Mouse (Mus musculus) ovary, postnatal 14 days (tissue): ENCODE data around the gene Mllt1.
"Not testable (repeated sequence)": the region's sequence is repeated elsewhere in the genome, so short reads cannot be mapped to it uniquely, and the experiment has no call there.

Experiments used
- DNase-seq: peaks from one replicate; pipeline ENCODE4 v3.0.0; 2022; ENCODE audit warnings: low spot score

The Mllt1 gene

DNA sequence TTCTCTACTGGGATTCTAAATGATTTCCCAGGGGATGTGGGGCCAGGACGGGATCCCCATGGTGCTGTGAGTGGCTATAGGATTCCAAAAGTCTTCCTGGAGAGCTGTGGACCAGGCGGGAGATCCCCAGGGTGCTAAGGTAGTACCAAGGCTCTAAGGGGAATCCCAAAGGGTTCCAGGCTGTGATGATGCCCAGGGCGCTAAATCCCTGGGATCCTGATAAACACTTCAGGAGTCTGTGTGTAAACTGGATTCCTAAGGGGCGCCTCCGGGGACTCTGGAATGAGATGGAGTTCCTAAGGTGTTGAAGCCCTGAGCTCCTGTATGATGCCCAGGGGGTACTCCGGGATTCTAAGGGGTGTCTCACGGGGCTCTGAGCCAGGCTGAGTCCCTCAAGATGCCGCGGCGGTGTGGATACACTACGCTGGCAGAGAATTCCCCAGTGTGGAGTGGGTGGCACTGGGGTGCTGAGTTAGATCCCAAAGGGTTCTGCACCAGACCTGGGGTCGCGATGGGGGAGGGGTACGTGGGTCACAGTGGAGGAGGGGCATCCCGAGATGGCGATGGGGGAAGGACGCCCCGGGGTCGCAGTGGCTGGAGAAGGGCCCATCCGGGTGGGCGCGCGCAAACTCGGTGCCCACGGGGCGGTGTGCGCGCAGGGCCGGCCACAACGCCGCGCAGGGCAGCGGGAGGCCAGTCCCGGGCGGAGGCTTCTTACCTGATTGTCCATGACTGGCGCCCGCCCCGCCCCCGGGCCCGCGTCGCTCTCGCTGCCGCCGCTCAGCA is 477 bp downstream of the Mllt1 start:
- DNase-seq, result no peak

DNA sequence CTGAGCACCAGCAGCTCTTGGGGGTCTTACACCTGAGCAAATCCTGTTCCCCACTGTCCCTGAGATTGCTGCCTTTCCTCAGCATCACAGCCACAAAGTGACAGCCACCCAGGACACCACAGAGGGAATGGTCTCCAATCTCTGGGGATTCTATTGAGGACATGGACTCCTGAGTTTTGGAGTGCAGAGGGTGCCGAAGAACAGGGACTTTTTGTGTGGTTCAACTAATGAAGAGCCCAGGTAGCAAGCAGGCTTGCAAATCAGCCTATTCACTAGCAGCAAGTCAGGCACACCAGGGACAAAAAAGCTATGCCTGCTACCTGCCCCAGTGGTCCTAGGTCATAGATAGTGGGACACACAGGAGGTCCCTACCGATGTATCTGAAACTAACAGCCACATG is 1.8 kb downstream of the Mllt1 start:
- no peak for DNase-seq

DNA sequence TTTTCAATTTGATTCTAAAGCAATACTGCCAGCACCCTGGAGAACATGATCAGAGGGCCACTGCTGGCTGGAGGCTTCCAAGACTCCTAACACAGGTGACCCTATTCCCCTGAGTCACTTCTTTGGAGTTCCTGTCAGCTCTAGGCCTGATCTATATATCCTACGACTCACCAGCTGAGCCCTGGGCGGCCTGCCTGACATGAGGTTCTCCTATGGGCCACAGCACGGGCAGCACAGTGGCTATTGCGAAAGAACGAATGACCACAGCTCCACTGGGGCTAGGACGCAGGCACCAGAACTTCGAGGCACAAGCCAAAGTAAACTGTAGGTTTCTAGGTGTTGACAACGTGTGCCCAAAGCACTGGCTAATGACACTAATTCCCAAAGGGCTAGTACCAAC is 5.2 kb downstream of the Mllt1 start:
- no peak for DNase-seq

DNA sequence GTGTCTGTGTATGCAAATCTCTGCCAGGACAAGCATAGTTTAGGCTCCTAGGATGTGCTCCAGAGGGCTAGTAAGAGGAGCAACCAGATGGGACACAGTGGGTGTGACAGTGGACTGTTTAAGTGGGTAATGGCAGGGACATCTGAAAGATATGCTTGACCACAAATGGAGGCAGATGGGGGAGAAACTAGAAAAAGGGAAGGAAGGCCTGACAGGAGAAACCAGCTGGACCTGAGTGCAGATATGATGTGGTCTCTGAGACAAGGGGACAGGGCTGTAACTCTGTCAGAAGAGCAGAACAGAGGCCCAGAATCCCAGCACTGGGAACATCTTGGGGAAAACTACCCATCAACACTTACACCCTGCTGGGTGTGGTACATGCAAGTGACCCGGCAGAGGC is 5.7 kb downstream of the Mllt1 start:
- no peak for DNase-seq

DNA sequence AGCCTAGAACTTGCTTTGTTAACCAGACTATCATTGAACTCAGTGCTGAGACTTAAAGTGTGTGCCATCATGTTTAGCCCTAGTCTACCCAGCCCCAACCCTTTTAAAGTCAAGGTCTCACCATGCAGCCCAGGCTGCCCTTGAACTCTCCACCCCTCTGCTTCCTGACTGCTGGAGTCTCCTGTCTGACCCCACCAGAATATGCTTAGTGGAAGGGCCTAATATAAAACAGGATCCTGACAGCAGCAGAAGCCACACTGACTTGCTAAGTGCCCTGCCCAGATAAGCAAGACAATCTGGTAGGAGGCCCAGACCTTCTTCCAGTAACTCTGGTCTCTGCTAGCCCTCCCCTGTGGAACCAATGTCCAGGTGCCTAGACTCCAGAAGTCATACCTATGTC is 6.1 kb downstream of the Mllt1 start:
- DNase-seq, result no peak

DNA sequence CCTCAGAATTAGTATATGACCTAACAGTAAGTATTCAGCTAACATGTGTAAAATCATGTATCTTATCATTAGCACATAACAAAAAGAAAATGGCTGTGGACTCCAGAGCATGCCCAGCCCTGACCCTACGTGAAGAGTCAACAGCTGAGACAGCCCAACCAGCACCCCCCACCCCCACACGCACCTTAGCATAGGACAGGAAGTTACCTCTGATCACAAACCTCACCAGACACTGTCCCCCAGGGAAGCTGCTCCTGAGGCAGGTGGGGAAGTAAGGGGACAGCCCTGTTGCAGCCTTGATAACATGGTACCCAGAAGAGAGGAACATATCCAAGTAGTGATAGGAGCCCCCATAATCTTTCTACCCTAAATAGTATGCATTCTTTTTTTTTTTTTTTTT is 9.2 kb downstream of the Mllt1 start:
- DNase-seq, result no peak

DNA sequence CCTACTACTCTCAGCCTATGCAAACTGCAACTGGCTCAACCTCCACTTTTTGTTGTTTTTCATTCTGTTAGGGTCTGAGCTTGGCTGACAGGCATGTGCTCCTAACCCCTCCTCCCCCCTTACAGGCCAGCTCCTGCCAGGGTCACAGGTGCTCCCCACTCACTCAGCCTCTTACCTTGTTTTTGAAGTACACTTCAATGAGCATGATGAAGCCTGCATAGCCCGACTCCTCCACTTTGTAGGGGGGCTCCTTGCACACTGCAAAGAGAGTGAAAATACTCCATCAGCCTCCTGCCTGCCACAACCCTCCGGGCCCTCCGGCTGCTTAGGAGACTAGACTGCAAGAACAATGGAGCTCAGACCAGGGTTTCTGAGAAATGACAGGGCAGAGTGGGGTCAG is 15.5 kb downstream of the Mllt1 start:
- no peak for DNase-seq

DNA sequence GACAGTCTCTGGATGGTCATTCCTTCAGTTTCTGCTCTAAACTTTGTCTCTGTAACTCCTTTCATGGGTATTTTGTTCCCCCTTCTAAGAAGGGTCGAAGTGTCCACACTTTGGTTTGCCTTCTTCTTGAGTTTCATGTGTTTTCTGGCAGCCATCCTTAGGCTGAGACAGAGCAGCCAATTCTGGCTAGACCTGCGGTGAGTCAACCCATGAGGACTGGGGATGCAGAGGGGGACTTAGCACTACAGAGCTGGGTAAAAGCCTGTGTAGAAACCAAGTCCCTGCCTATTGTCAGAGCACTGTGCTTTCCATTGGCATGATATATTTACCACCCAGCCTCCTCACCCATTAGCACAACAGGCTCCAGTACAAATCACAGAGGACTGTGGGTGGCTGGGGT is 18.0 kb downstream of the Mllt1 start:
- DNase-seq, result no peak

DNA sequence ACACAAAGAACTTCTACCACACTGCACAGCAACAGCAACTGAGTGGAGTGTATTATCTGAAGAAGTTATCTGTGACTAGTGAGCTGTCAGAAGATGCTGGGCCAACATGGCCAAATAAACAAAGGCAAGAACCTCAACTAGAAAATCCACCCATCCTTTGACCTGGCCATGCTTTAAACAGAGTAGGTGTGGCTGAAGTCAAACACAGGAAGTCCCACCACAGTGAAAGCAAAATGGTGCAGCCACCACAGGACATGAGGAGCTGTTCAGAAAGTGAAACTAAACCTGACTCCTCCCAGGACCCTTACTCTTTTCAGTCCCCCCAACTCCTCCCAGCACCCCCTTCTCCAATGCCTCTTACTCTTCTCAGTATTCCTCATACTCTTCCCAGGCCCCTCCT is 21.8 kb downstream of the Mllt1 start:
- DNase-seq, result no peak

DNA sequence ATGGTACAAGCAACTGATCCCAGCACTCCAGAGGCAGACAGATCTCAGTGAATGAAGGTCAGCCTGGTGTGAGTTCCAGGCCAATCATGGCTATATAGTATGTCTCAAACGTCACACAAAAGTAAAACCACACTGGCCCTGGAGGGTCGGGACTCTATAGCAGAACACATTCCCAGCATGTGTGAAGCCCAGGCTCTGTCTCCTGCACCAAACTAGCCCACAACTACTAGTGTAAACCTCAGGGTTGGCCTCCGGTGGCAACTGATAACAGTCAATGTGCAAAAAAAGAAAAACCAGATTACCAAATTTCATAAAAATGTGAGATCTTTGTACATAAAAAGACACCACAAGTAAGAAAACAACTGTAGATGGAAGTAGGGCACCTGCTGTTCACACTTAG is 22.2 kb downstream of the Mllt1 start:
- DNase-seq, result no peak

DNA sequence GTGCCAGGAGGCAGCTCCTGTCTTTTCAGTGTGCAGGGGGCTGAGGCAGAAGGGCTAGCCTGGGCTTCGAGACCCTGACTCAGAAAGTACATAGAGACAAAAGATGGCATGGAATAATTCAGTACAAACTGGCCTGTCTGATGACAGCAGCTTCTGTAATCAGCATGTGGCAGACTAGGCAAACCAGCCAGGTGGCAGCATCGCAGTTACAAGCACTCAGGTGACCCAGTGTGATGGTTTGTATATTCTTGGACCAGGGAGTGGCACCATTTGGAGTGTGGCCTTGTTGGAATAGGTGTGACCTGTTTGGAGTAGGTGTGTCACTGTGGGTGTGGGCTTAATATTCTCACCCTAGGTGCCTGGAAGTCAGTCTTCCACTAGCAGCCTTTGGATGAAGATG is 25.5 kb downstream of the Mllt1 start:
- DNase-seq, result not testable (repeated sequence)

DNA sequence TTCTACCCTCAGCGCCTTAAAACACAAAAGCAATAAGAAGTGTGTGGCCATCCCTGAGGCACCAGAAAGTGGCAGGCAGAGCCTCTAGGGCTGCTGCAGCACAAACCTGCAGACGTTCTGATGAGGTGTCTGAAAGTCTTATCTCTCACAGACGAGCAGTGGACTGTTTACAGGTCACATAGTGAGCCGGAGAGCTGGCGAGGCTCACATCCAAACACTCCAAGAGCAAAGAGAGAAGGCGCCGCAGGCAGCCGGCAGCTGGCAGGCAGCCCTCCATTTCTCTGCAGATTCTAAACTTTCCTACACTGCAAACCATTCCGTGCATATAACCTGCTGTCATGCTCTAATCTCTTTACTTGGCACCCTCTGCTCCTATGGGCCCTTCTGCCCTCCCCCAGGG is 27.3 kb downstream of the Mllt1 start:
- no peak for DNase-seq

DNA sequence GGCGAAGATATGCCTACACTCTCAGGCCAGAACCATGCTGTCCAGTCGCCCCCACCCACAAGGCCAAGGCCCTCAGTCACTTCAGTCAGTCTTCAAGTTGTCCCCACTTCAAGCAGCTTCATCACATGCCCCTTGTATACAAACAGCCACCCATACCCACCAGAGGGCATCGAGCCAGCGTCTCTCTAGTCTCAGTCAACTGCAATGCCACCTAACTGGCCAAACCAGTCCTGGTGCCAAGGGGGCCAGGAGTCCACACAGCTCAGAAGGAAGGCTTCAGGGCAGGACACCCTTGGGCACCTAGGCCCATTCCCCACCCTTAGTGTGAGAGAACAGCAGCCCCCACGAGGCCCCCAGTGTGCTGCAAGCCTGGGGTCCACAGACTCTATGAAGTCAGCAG is 28.1 kb downstream of the Mllt1 start:
- peak; percentile 60 for DNase-seq

DNA sequence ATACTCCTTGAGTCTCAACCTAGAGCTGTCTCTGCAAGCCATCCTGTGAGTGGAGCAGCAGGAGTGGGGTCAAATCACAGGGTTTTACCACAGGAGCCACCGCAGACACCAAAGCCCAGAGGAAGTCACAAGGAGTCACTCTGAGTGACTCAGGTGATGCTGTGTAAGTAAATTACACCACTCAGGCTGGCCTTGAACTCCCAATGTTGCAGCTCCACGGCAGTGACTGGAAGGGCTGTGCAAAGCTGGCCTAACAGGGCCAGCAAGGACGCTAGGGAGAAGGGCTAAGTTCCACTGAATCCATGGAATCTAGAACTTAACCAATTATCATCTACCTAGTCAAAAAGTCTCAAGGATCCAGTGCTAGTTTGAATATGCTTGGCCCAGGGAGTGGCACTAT is 29.0 kb downstream of the Mllt1 start:
- no peak for DNase-seq

DNA sequence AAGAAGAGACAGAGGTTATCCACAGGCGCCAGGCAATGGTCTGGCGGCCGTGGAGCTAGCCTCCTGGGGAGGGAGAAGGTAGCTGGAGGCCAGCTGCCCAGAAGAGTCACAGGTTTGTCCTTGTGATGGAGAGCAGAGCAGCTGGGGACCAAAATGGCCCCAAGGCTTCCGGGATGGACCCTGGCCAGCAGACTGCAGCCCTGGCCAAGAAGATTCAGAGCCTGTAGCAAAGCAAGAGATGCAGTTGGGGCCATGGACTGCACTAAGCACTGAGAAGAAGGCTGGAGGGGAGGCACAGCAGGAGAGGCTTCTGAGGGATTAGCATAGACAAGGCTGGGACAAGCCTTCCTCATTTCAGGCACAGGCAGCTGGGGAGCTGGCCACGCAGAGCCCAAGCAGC is 32.5 kb downstream of the Mllt1 start:
- DNase-seq, result no peak

DNA sequence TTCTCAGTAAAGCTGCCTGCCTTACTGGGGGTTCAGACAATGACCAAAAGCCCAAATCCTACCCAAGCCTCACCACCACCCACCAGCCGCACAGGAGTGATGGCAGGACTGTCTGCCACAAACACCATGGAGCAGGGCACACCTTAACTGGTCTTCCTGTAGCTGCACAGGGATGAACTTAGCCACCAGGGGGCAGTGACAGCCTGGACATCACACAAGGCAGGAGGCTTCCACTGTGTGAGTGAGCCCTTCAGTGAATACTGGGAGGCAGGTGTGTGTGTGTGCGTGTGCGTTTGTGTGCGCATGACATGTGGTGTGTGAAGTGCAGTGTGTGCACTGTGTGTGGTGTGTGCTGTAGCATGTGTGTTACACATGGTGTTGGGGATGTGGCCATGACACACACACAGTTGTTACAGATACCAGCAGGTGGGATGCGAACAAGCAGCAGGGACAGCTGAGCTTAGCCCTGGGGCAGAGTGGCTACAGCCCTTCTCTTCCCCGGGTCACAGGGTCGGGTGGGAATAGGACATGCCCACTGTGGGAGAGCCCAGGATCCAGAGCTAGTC is 37.5 kb downstream of the Mllt1 start:
- DNase-seq, result peak; percentile 73

DNA sequence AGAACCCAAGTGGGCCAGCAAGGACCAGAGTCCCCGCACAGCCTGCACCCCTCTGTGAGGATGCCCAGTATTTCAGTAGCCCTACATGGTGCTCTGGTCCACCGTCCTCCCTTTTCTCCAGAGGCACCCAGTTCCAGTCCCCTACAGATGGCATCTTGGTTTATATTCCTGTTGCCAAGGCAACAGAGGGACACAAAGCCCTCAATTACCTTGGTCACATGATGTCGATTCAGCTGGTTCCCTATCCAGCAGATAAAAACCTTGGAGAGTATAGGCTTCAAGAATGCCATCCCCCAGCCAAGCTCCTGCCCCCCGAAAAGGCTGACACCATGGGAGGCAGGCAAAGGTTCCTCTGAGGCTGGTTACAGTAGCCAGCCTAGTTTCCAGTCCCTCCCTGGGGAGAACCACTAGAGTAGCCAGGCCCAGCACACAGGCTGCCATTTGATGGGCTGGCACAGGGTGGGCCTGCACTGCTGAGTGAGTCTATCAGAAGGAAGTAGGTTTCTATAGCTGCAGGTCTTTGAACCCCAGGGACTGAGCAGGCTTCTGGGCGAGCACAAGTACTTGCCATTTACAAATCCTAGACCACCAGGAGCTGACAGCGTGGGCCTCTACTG is 38.6 kb downstream of the Mllt1 start:
- DNase-seq, result no peak

DNA sequence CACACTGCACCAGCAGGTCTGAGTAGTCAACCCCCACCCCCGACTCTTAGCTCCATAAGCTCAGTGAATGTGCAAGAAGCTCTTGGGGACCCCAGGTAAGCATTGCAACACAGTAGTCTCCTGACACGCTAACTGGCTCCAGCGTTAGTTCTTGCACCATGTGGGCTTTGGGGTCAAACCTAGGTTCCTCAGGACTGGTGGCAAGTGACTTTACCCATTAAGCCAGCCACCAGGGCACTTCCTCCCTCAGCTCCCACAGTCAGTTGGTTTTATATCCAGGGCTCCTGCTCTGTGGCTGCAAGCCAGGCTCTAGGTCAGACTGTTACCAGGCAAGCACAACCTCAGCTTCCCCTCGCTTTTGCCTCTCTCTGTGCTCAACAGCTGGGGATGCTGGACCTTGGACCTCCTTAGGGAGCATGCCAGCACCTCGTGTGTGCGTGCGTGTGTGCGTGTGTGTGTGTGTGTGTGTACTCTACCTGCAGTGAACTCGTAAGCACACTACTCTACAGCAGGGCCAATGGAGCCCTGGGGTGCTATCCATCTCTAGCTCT is 39.8 kb downstream of the Mllt1 start:
- no peak for DNase-seq

DNA sequence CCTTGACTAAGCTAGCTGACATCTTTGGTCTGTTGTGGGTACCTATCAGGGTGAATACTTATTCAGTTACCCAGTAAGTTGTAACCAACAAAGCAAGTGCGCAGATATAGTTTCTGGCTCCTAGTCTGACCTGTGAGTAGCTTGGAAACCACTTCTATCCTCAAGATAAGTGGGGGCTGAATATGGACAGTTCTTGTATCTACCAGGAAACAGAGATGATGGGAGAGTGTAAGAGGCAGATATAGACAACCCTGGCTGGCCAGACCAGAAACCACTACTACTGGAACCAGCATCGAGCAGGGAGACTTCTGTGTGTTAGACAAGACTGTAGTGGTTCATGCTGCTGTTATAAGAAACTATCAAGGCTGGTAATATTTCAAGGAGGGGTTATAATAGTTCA is 45.2 kb downstream of the Mllt1 start:
- no peak for DNase-seq

DNA sequence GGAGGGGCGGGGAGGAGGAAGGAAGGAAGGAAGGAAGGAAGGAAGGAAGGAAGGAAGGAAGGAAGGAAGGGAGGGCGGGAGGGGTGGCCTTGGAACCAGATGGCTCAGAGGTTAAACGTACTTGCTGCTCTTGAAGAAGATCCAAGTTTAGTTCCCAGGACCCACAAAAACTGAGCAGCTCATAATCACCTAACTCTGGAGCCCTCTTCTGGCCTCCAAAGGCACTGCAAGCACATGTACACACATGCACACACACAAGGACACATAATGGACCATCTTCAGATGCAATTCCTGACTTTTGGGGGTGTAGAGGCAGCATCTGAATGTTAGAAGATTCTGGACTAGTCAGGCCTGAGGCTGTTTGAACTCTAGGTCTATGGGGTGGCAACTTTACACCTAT is 47.2 kb downstream of the Mllt1 start:
- DNase-seq, result no peak

DNA sequence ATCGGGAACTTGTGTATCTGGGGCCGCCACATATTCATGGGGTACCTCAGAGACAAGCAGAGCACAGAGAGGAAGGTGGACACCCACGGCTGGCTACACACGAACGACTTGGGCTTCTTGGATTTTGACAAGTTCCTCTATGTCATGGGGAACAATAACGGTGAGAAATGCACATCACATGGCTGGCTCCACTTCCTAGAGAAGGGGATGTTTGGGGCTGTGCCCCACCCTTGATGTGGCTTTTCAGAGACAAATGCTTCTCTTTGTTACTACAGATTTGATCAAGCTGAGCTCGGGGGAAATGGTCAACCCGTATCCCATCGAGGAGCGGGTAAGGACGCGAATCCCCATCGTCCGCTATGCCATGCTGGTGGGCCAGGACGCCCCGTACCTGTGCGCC is 50.4 kb downstream of the Mllt1 start:
- DNase-seq, result no peak

DNA sequence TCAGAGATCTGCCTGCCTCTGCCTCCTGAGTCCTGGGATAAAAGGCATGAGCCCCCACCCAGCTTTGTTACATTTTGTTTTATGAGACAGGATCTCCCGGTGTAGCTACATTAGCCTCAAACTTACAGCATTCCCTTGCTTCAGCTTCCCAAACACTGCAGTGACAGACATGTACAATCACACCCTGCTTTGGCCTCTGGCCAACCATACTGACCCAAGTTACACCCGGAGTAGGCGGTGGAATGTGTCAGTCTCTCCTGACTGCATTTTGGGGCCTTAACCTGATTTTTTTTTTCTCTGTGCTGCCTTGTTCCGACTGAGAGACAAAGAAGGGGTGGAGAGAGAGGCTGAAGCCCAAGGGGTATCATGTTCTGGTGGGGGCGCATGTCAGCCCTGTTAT is 50.9 kb downstream of the Mllt1 start:
- DNase-seq, result no peak

DNA sequence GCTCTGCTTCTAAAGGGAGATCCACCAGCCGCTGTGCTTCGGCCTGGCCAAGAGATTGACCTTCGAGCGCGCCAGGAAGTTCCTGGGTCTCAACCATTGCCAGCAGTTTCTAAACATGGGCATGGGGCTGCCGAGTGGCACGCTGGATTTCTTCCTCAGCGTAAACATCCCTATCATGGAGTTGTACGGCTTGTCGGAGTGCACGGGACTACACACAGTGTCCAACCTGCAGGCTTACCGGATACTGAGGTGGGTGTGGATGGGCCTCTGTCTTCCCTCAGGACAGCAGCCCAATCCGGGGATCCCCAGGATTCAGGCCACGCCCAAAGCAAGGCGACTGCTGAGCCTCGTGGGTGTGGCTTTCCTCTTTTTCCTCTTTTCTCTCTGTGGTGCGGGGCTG is 51.6 kb downstream of the Mllt1 start:
- DNase-seq, result no peak

DNA sequence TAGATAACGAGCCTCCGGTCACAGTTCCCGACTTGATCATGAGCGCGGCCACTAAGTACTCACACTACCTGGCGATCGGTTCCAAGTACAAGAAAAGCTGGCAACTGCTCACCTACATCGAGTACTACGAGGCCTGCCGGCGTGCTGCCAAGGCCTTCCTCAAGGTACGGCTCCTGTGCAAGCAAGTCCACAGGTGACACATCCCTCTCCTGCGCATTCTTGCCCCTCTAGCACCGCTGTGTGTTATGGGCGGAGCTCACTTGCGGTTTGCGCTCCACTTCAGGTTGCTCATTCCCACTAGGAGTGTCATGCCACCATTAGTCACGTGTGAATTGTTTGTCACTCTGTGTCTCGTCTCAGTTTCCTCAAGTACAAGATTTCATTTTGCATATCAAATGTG is 57.8 kb downstream of the Mllt1 start:
- no peak for DNase-seq
